Mouse (Mus musculus): ENCODE data around the gene Tes. TPM values are rescaled to one million over a fixed set of nuclear protein-coding genes. Genes with fewer than 3 reads are reported as not detected.
A peak's percentile ranks its signal among the peaks of the same experiment; 100 is the strongest.

Tes gene
- total RNA-seq (2014; rRNA removed) (31.3 and 42.4 TPM in 2 replicates), polyA plus RNA-seq (2015; fragmentation: Nextera tagmentation; extraction: Ambion mirVana) (23.5 and 26.0 TPM in 2 replicates)

- H3K4me3 ChIP-seq (ENCODE audit: low read length), result peak within 1 kb of the TSS; percentile 77
- peak within 1 kb of the TSS; percentile 95 for H3K4me2 ChIP-seq (ENCODE audit: low read depth, low read length)
- WGBS, result 1% methylated on average over 62 of the region's 63 CpGs
- H3K36me3 ChIP-seq (ENCODE audit: insufficient read depth, low read length), result no peaks in the 10 kb centered on the region
- no peak for TF ChIP-seq CTCF (IDR thresholded peaks at IDR 0.05; ENCODE audit: low read depth)
- H3K27me3 ChIP-seq (ENCODE audit: insufficient read depth, low read length), result no peaks in the 10 kb centered on the region
- no peaks in the 10 kb centered on the region for H3K9me3 ChIP-seq (ENCODE audit: low read length)
- H3K27ac ChIP-seq, result 0 out of 2 replicates have a peak within 1 kb of the TSS, but pooled peaks have one; percentile 7
- peak; percentile 84 for DNase-seq (ENCODE audit: low spot score)
- H3K4me1 ChIP-seq (ENCODE audit: insufficient read depth, low read length), result 0 out of 2 replicates have a peak, but pooled peaks cover 3% of the 10 kb centered on the region
- peak within 1 kb of the TSS; percentile 67 for H3K9ac ChIP-seq (replicated peaks; ENCODE audit: low read length)
- peak; percentile 96 for ATAC-seq
These were observed at the start of gene Tes for GRCm38 (mm10) chr6:17064936-17065790. Gene Tes (plus strand): TSS chr6:17065149.

GRCm38 (mm10) chr6:17025886-17026285 is 39.1 kb upstream of the Tes start:
- no peak overlapping the region for H3K4me3 ChIP-seq (ENCODE audit: low read length)
- no peaks in the 10 kb centered on the region for H3K27me3 ChIP-seq (ENCODE audit: insufficient read depth, low read length)
- ATAC-seq (no peak), DNase-seq (ENCODE audit: low spot score) (no peak)
- H3K27ac ChIP-seq, result no peak overlapping the region
- no peaks in the 10 kb centered on the region for H3K4me1 ChIP-seq (ENCODE audit: insufficient read depth, low read length)
- 76% methylated on average over 7 of the region's 7 CpGs for WGBS
- no peak overlapping the region for H3K9ac ChIP-seq (replicated peaks; ENCODE audit: low read length)
- H3K36me3 ChIP-seq (ENCODE audit: insufficient read depth, low read length), result no peaks in the 10 kb centered on the region
- TF ChIP-seq CTCF (IDR thresholded peaks at IDR 0.05; ENCODE audit: low read depth), result no peak
- H3K4me2 ChIP-seq (ENCODE audit: low read depth, low read length), result no peak overlapping the region
- H3K9me3 ChIP-seq (ENCODE audit: low read length), result no peaks in the 10 kb centered on the region

GRCm38 (mm10) chr6:17027572-17027971 is 37.4 kb upstream of the Tes start:
- Histone ChIP-seq H3K27ac (no peak overlapping the region), H3K4me1 (ENCODE audit: insufficient read depth, low read length) (no peaks in the 10 kb centered on the region), H3K36me3 (ENCODE audit: insufficient read depth, low read length) (no peaks in the 10 kb centered on the region), H3K4me2 (ENCODE audit: low read depth, low read length) (no peak overlapping the region), H3K4me3 (ENCODE audit: low read length) (no peak overlapping the region), H3K27me3 (ENCODE audit: insufficient read depth, low read length) (no peaks in the 10 kb centered on the region), H3K9ac (replicated peaks; ENCODE audit: low read length) (no peak overlapping the region), H3K9me3 (ENCODE audit: low read length) (no peaks in the 10 kb centered on the region)
- TF ChIP-seq CTCF (IDR thresholded peaks at IDR 0.05; ENCODE audit: low read depth), result peak; percentile 76
- WGBS, result 18% methylated on average over 8 of the region's 8 CpGs
- DNase-seq (ENCODE audit: low spot score) (peak; percentile 87), ATAC-seq (peak; percentile 66)

DNA sequence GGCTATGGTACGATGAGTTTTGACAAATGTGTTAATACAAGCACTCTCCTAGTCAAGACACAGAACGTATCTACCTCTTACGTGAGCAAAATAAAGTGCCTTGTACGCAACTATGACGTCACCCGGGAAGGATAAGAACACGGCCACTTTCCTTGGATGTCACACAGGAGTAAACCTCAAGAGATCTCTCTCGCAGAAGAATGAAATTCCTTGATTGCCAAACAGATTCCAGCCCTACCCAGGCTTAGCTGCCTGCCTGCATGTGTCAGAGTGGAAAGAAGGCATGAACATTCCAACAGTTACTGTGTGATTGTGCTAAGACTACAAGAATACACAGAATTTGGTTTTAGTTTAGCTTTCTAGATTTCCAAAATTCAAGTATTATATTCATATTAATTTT is 36.1 kb upstream of the Tes start:
- Histone ChIP-seq H3K36me3 (ENCODE audit: insufficient read depth, low read length) (no peaks in the 10 kb centered on the region), H3K9me3 (ENCODE audit: low read length) (no peaks in the 10 kb centered on the region), H3K4me3 (ENCODE audit: low read length) (no peak overlapping the region), H3K4me1 (ENCODE audit: insufficient read depth, low read length) (no peaks in the 10 kb centered on the region), H3K9ac (replicated peaks; ENCODE audit: low read length) (no peak overlapping the region), H3K4me2 (ENCODE audit: low read depth, low read length) (no peak overlapping the region), H3K27me3 (ENCODE audit: insufficient read depth, low read length) (no peaks in the 10 kb centered on the region), H3K27ac (no peak overlapping the region)
- no peak for ATAC-seq
- no peak for TF ChIP-seq CTCF (IDR thresholded peaks at IDR 0.05; ENCODE audit: low read depth)
- DNase-seq (ENCODE audit: low spot score), result no peak
- WGBS, result 86% methylated on average over 8 of the region's 8 CpGs

- WGBS, result 18% methylated on average over 2 of the region's 2 CpGs
- no peak for DNase-seq (ENCODE audit: low spot score)
- no peak for ATAC-seq
- H3K4me3 ChIP-seq (ENCODE audit: low read length), result no peak overlapping the region
- no peak overlapping the region for H3K4me2 ChIP-seq (ENCODE audit: low read depth, low read length)
- H3K9ac ChIP-seq (replicated peaks; ENCODE audit: low read length), result no peak overlapping the region
- no peaks in the 10 kb centered on the region for H3K4me1 ChIP-seq (ENCODE audit: insufficient read depth, low read length)
- H3K27me3 ChIP-seq (ENCODE audit: insufficient read depth, low read length), result no peaks in the 10 kb centered on the region
- no peak for TF ChIP-seq CTCF (IDR thresholded peaks at IDR 0.05; ENCODE audit: low read depth)
- H3K27ac ChIP-seq, result no peak overlapping the region
- H3K36me3 ChIP-seq (ENCODE audit: insufficient read depth, low read length), result no peaks in the 10 kb centered on the region
- no peaks in the 10 kb centered on the region for H3K9me3 ChIP-seq (ENCODE audit: low read length)
These were observed 32.7 kb upstream of the Tes start for GRCm38 (mm10) chr6:17032231-17032728.

GRCm38 (mm10) chr6:17034095-17034494 is 30.9 kb upstream of the Tes start:
- ATAC-seq (no peak), DNase-seq (ENCODE audit: low spot score) (no peak)
- no peaks in the 10 kb centered on the region for H3K27me3 ChIP-seq (ENCODE audit: insufficient read depth, low read length)
- H3K27ac ChIP-seq, result no peak overlapping the region
- H3K36me3 ChIP-seq (ENCODE audit: insufficient read depth, low read length), result no peaks in the 10 kb centered on the region
- no peak overlapping the region for H3K9ac ChIP-seq (replicated peaks; ENCODE audit: low read length)
- H3K4me3 ChIP-seq (ENCODE audit: low read length), result no peak overlapping the region
- H3K9me3 ChIP-seq (ENCODE audit: low read length), result no peaks in the 10 kb centered on the region
- 100% methylated on average over 2 of the region's 2 CpGs for WGBS
- H3K4me2 ChIP-seq (ENCODE audit: low read depth, low read length), result no peak overlapping the region
- H3K4me1 ChIP-seq (ENCODE audit: insufficient read depth, low read length), result no peaks in the 10 kb centered on the region
- no peak for TF ChIP-seq CTCF (IDR thresholded peaks at IDR 0.05; ENCODE audit: low read depth)

- ATAC-seq, result no peak
- Histone ChIP-seq H3K9ac (replicated peaks; ENCODE audit: low read length) (no peak overlapping the region), H3K4me2 (ENCODE audit: low read depth, low read length) (no peak overlapping the region), H3K4me1 (ENCODE audit: insufficient read depth, low read length) (no peaks in the 10 kb centered on the region), H3K27ac (no peak overlapping the region), H3K4me3 (ENCODE audit: low read length) (no peak overlapping the region), H3K27me3 (ENCODE audit: insufficient read depth, low read length) (no peaks in the 10 kb centered on the region), H3K36me3 (ENCODE audit: insufficient read depth, low read length) (no peaks in the 10 kb centered on the region), H3K9me3 (ENCODE audit: low read length) (no peaks in the 10 kb centered on the region)
- no peak for DNase-seq (ENCODE audit: low spot score)
- no peak for TF ChIP-seq CTCF (IDR thresholded peaks at IDR 0.05; ENCODE audit: low read depth)
These were observed 29.7 kb upstream of the Tes start for GRCm38 (mm10) chr6:17035228-17035627.
